Mouse (Mus musculus) erythroid progenitor cell, adult 5-6 weeks (primary cell): Measurements from ENCODE around the gene Ghrhr. TPM values are rescaled to one million over a fixed set of nuclear protein-coding genes. Genes with fewer than 3 reads are reported as not detected.

Experiments used
- ATAC-seq: replicated peaks from 2 replicates; pipeline ENCODE4 v1.8.0; 2016; ENCODE audit warnings: moderate number of reproducible peaks, mild to moderate bottlenecking, moderate TSS enrichment, inconsistent platforms; ENCODE audit not compliant: poor library complexity, low FRiP score, severe bottlenecking
- total RNA-seq, 2 experiments: library from RNA; stranded (forward) in 1 of 2; stranded (reverse) in 1 of 2; fragments of 150-400 nt in 1 of 2; fragments of 186-747, 209-891 nt in 1 of 2; gene quantifications; 2 replicates each; pipeline versions ENCODE4 v1.2.3 to v1.2.4; 2015 to 2017; ENCODE audit warnings: low replicate concordance in 2 of 2

Gene Ghrhr
- total RNA-seq (2015; ENCODE audit: low replicate concordance), result 0.84 TPM in 1 of 2 replicates, not detected in the other
- not detected in 2 replicates for total RNA-seq (2017; ENCODE audit: low replicate concordance)

- no peak for ATAC-seq
Measured at GRCm38 (mm10) chr6:55376076-55376475, at the start of gene Ghrhr. Gene Ghrhr (plus strand): TSS chr6:55376295.

DNA sequence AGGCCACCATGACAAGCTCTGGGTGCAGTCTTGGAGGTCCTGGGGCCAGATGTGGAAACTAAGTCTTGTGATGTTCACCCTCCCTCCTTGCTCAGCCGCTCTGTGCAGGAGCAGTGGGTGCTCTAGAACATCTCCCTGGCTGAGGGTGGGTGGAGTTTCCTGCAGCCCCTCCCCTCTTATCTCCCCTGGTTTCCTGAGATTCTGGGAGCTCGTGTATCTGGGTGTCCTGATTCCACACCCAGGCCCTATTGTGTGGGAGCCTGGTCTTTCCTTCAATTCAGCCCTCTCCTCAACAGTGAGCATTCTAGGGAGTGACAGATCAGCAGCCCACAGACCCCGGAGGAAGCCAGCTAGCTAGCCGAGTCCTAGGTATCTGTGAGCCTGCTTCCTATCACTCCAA, 49.8 kb upstream of the Ghrhr start:
- no peak for ATAC-seq

DNA sequence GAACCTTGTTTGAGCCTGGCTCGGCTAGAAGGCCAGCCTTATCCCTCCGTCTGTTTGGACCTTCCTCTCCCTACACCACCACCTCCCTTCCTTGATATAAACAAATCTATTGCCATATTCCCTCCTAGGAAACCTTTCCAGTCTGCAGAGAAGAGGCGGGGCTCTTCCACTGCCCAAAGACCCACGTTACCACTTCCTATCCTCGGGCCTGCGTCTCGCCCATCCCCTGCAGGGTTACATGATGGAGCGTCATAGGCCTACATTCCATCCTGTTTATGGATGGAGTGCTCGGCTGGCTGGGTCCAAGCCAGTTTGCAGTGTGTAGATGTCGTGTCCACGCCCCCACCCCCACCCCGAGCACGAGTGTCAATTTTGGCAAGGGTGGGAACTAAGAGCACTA, 48.8 kb upstream of the Ghrhr start:
- ATAC-seq, result no peak

DNA sequence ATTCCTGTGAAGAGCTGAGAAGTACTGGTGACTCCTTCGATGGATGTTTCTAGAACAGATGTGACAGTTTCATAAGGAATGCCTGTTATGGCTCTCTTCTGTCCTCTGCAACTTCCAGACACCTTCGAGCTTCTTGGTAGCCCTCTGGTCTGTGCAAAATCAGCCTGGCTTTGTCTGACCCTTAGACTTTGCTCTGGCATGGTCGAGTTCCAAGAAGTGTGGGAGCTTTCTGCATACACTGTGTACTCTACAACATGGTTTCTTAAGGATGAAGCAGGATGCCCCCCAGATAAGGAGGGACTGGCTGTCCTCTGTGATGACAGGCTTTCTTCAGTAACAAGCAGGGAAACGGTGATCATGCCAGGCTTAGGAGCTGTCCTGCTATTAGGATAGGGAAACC, 47.9 kb upstream of the Ghrhr start:
- no peak for ATAC-seq

DNA sequence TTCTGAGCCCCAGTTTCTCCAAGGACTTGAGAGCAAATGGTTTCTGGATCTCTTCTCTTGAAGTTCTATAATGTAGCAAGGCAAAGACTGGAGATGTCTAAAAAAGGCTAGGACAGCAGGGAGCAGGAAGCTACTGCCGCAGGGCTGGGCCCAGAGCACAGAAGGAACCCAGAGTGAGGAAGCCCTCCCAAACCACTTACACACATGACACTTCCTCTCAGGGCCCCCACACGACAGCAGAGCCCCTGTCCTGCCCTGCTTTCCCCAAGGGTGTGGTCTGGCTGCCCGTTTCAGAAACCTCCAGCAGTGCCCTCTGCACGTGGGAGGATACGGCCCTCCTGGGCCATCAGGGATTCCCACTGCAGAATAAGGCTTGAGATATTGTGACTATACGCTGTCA, 44.8 kb upstream of the Ghrhr start:
- no peak for ATAC-seq

GRCm38 (mm10) chr6:55332100-55332772, 43.9 kb upstream of the Ghrhr start:
- no peak for ATAC-seq

- ATAC-seq, result no peak
Measured at GRCm38 (mm10) chr6:55332773-55333109, 43.4 kb upstream of the Ghrhr start.

DNA sequence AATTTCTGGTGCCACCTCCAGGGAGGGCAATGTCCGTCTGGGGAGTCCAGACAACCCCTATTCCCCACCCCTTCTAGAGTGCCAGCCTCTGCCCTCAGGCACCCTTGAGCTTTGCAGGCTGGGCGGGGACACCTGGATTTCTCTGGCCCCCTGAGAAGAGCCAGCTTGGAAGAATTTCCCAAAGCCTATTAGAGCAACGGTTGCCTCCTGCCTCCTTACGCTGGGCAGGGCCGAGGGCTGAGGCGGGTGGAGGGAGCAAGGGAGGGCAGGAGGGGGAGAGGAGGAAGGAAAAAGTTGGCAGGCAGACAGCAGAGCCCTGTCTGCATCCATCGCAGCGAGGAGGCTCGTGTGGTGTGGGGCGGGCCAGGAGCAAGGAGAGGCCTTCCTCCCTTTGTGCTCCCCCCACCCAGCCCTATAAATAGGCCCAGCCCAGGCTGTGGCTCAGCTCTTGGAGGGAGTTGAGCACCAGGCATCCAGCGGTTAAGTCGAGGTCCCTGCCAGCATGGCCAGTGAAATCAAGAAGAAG, 40.0 kb upstream of the Ghrhr start, which contains the start of gene Aqp1:
Gene Aqp1, plus strand, starts transcription at position 444 of the 526 bp plus-strand sequence.
- ATAC-seq, result peak; percentile 55

DNA sequence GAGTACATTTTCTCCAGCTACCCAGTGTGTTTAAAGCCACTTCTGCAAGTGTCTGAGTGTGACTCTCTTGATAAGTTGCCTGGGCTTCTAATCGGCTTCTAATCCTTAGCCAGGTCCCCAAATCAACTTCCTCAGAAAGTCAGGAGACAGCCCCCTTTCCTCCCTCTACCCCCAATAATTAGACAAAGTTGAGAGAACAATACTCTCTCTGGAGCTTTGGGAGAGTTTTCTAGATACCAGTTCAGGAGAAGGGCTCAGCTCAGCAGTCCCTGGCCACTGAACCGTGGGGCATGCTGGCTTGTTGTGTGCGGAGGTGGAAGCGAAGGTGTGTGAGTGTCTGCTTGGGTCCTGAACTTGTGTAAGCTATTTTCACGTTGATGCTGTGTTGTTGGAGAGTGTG, 38.9 kb upstream of the Ghrhr start:
- ATAC-seq, result 0 out of 2 replicates have a peak, but pooled peaks have one; percentile 0

DNA sequence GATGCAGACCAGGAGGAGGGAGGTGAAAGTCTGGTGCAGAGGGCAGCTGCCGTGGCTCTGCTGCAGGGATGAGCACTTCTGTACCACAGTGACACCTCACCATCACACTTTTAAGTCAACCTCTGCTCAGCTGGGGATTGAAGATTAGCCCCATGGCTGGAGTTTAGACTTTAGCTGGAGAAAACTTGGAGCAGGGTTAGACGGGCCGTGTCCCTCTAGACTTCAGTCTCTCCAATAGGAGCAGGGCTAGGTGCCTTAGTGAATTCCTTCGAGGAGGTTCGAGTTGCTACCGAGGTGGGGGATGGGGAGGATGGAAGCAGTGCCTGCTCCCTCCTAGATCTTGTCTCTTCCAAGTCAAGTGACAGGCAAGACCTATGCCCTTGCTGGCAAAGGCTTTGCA, 38.0 kb upstream of the Ghrhr start:
- peak; percentile 7; the same call in 1 of the 2 replicates for ATAC-seq

GRCm38 (mm10) chr6:55338934-55339825, 36.9 kb upstream of the Ghrhr start:
- ATAC-seq, result peak; percentile 48

- ATAC-seq, result no peak
Measured at GRCm38 (mm10) chr6:55341688-55342087, 34.4 kb upstream of the Ghrhr start.

- ATAC-seq, result peak; percentile 12
Measured at GRCm38 (mm10) chr6:55342328-55342727, 33.8 kb upstream of the Ghrhr start.

- ATAC-seq, result no peak
Measured at GRCm38 (mm10) chr6:55343446-55343845, 32.6 kb upstream of the Ghrhr start.

DNA sequence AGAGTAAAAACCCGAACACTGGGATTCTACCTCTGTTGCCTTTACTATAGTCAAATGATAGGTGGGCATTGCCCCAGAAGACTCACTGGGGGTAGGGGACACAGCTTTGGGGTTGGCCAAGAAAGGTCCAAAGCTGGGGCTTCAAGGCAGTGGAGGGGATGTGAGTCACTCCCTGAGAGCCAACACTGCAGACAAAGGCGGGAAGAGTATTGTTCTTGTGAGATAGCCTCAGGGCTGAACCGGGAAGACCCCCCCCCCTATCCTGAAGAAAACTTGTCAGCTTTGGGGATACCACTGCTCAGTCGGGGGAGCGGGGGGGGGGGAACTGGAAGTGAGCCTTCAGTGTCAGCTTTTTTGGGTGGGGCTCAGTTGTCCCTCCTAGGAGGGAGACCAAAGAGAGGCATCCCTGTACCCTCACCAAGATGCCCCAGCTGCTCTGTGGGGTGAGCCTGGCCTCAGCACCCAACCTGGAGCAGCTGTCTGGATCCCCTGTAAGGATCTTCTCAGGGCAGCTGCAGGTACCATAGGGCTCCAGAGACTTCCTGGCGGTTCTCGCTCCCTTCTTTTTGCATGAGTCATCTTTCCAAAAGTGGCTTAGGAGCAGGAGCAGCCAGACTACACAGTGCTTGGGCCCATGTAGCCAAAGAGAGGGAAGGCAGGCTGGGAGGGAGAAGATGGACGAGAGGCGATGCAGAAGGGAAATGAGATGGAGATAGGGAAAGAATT, 31.6 kb upstream of the Ghrhr start:
- ATAC-seq, result no peak

- no peak for ATAC-seq
Measured at GRCm38 (mm10) chr6:55345264-55345663, 30.8 kb upstream of the Ghrhr start.

GRCm38 (mm10) chr6:55346491-55346890, 29.6 kb upstream of the Ghrhr start:
- no peak for ATAC-seq

GRCm38 (mm10) chr6:55347711-55348571, 28.2 kb upstream of the Ghrhr start:
- ATAC-seq, result peak; percentile 33

GRCm38 (mm10) chr6:55349231-55349630, 26.9 kb upstream of the Ghrhr start:
- ATAC-seq, result peak; percentile 15
